Mouse (Mus musculus) mesoderm, embryonic 11.5 days (tissue): ENCODE measurements at regions not wholly inside any gene's neighbourhood (a gene's known extent, or its start where the extent isn't known, plus 50 kb on each side); places are given as distances from the start of the nearest gene placed in this dataset.
A peak's percentile ranks its signal among the peaks of the same experiment; 100 is the strongest.

Experiments used
- DNase-seq: peaks from one replicate; pipeline ENCODE4 v3.0.0-alpha.2; 2012; ENCODE audit warnings: low read depth, low spot score

- DNase-seq, result no peak
Observed at GRCm38 (mm10) chr17:3962176-3962575, 266.1 kb upstream of the Nox3 start.

- no peak for DNase-seq
Observed at GRCm38 (mm10) chr17:3946540-3946939, 250.5 kb upstream of the Nox3 start.

GRCm38 (mm10) chr17:3936361-3936760 is 240.3 kb upstream of the Nox3 start:
- DNase-seq, result no peak

GRCm38 (mm10) chr17:3933208-3933607 is 237.1 kb upstream of the Nox3 start:
- no peak for DNase-seq

- DNase-seq, result peak; percentile 7
Observed at GRCm38 (mm10) chr17:3932071-3932470, 236.0 kb upstream of the Nox3 start.

- no peak for DNase-seq
Observed at GRCm38 (mm10) chr17:3927106-3927505, 231.0 kb upstream of the Nox3 start.

GRCm38 (mm10) chr17:3920282-3920681 is 224.2 kb upstream of the Nox3 start:
- peak; percentile 22 for DNase-seq

- no peak for DNase-seq
Observed at GRCm38 (mm10) chr17:3892826-3893225, 196.8 kb upstream of the Nox3 start.

GRCm38 (mm10) chr17:3883146-3883545 is 187.1 kb upstream of the Nox3 start:
- DNase-seq, result peak; percentile 58

GRCm38 (mm10) chr17:3879075-3879474 is 183.0 kb upstream of the Nox3 start:
- DNase-seq, result no peak

GRCm38 (mm10) chr17:3869459-3870194 is 173.6 kb upstream of the Nox3 start:
- DNase-seq, result no peak

- peak; percentile 6 for DNase-seq
Observed at GRCm38 (mm10) chr17:3862384-3862783, 166.3 kb upstream of the Nox3 start.

GRCm38 (mm10) chr17:3836386-3836785 is 140.3 kb upstream of the Nox3 start:
- DNase-seq, result no peak

GRCm38 (mm10) chr17:3811187-3811586 is 115.1 kb upstream of the Nox3 start:
- no peak for DNase-seq

GRCm38 (mm10) chr17:3803507-3803906 is 107.4 kb upstream of the Nox3 start:
- DNase-seq, result no peak

- DNase-seq, result peak; percentile 16
Observed at GRCm38 (mm10) chr17:3792597-3792996, 96.5 kb upstream of the Nox3 start.

GRCm38 (mm10) chr17:3782156-3782555 is 86.1 kb upstream of the Nox3 start:
- DNase-seq, result no peak

- DNase-seq, result no peak
Observed at GRCm38 (mm10) chr17:3777691-3778090, 81.6 kb upstream of the Nox3 start.

- no peak for DNase-seq
Observed at GRCm38 (mm10) chr17:3747808-3748335, 51.8 kb upstream of the Nox3 start.
